Mouse (Mus musculus): ENCODE data around the gene Ly6g6f.

Ly6g6f gene

GRCm38 (mm10) chr17:35077285-35077684 is 8.1 kb downstream of the Ly6g6f start:
- DNase-seq, result no peak

- DNase-seq, result no peak
Observed at GRCm38 (mm10) chr17:35076507-35077176, 8.8 kb downstream of the Ly6g6f start, which contains the start of gene Ly6g6e. Gene Ly6g6e (plus strand): TSS chr17:35076902.

GRCm38 (mm10) chr17:35074097-35074496 is 11.3 kb downstream of the Ly6g6f start:
- DNase-seq, result no peak

- no peak for DNase-seq
Observed at GRCm38 (mm10) chr17:35071454-35071853, 14.0 kb downstream of the Ly6g6f start.

- no peak for DNase-seq
Observed at GRCm38 (mm10) chr17:35070556-35071229, 14.7 kb downstream of the Ly6g6f start.

- DNase-seq, result no peak
Observed at GRCm38 (mm10) chr17:35068213-35068914, 17.0 kb downstream of the Ly6g6f start.

- no peak for DNase-seq
Observed at GRCm38 (mm10) chr17:35066084-35066483, 19.3 kb downstream of the Ly6g6f start, which contains the start of gene Mpig6b. Gene Mpig6b (minus strand): TSS chr17:35066184.

- DNase-seq, result no peak
Observed at GRCm38 (mm10) chr17:35064951-35065947, 20.2 kb downstream of the Ly6g6f start, which contains the start of gene Ly6g6c. Gene Ly6g6c (plus strand): TSS chr17:35065388.

- DNase-seq, result no peak
Observed at GRCm38 (mm10) chr17:35064378-35064877, 21.0 kb downstream of the Ly6g6f start.

- no peak for DNase-seq
Observed at GRCm38 (mm10) chr17:35063466-35063865, 21.9 kb downstream of the Ly6g6f start.

GRCm38 (mm10) chr17:35061299-35061698 is 24.1 kb downstream of the Ly6g6f start:
- DNase-seq, result no peak

GRCm38 (mm10) chr17:35060737-35061297 is 24.6 kb downstream of the Ly6g6f start:
- DNase-seq, result no peak

- DNase-seq, result no peak
Observed at GRCm38 (mm10) chr17:35060071-35060470, 25.3 kb downstream of the Ly6g6f start.

GRCm38 (mm10) chr17:35058911-35059892 is 26.2 kb downstream of the Ly6g6f start, which contains the start of gene Ddah2:
Gene Ddah2 (plus strand): TSS chr17:35059035.
- DNase-seq, result peak; percentile 80

- no peak for DNase-seq
Observed at GRCm38 (mm10) chr17:35058316-35058715, 27.1 kb downstream of the Ly6g6f start.

- DNase-seq, result no peak
Observed at GRCm38 (mm10) chr17:35057090-35057489, 28.3 kb downstream of the Ly6g6f start.

- no peak for DNase-seq
Observed at GRCm38 (mm10) chr17:35055691-35056495, 29.5 kb downstream of the Ly6g6f start.

GRCm38 (mm10) chr17:35052271-35052798 is 33.1 kb downstream of the Ly6g6f start:
- no peak for DNase-seq

All from right cerebral cortex, postnatal 14 days (tissue).